Mouse (Mus musculus) forelimb bud, embryonic 11.5 days (tissue): Measurements from ENCODE around the gene Cdk5rap3.

Experiments used
- DNase-seq: peaks from one replicate; pipeline ENCODE4 v3.0.0-alpha.2; 2012; ENCODE audit warnings: low read depth, low spot score

Cdk5rap3 gene

GRCm38 (mm10) chr11:96933562-96934276 is 17.4 kb upstream of the Cdk5rap3 start:
- DNase-seq = no peak

GRCm38 (mm10) chr11:96931327-96932062 is 15.2 kb upstream of the Cdk5rap3 start:
- DNase-seq = no peak

GRCm38 (mm10) chr11:96929766-96930331 is 13.6 kb upstream of the Cdk5rap3 start:
- DNase-seq = no peak

GRCm38 (mm10) chr11:96929096-96929765 is 12.9 kb upstream of the Cdk5rap3 start:
- no peak for DNase-seq

GRCm38 (mm10) chr11:96928691-96929090 is 12.4 kb upstream of the Cdk5rap3 start:
- no peak for DNase-seq

GRCm38 (mm10) chr11:96928088-96928487 is 11.8 kb upstream of the Cdk5rap3 start, which contains the start of gene Prr15l:
Gene Prr15l, plus strand, starts transcription at chr11:96928104.
- no peak for DNase-seq

GRCm38 (mm10) chr11:96926587-96926986 is 10.3 kb upstream of the Cdk5rap3 start:
- DNase-seq = no peak

GRCm38 (mm10) chr11:96925469-96926148 is 9.3 kb upstream of the Cdk5rap3 start:
- DNase-seq = no peak

GRCm38 (mm10) chr11:96924861-96925260 is 8.6 kb upstream of the Cdk5rap3 start:
- no peak for DNase-seq

GRCm38 (mm10) chr11:96919003-96919402 is 2.7 kb upstream of the Cdk5rap3 start:
- DNase-seq = no peak

- no peak for DNase-seq
Measured at GRCm38 (mm10) chr11:96917415-96917814, 1.1 kb upstream of the Cdk5rap3 start.

- DNase-seq = no peak
Measured at GRCm38 (mm10) chr11:96916885-96917396, 645 bp upstream of the Cdk5rap3 start.

- DNase-seq = no peak
Measured at GRCm38 (mm10) chr11:96912682-96913081, 3.6 kb downstream of the Cdk5rap3 start.

GRCm38 (mm10) chr11:96910003-96910402 is 6.3 kb downstream of the Cdk5rap3 start:
- peak; percentile 81 for DNase-seq

GRCm38 (mm10) chr11:96908594-96908993 is 7.7 kb downstream of the Cdk5rap3 start:
- no peak for DNase-seq

- DNase-seq = no peak
Measured at GRCm38 (mm10) chr11:96906431-96907161, 9.7 kb downstream of the Cdk5rap3 start.

GRCm38 (mm10) chr11:96902639-96903635 is 13.4 kb downstream of the Cdk5rap3 start:
- no peak for DNase-seq

- no peak for DNase-seq
Measured at GRCm38 (mm10) chr11:96901332-96901731, 15.0 kb downstream of the Cdk5rap3 start.
